Mouse (Mus musculus): ENCODE results near the gene Myo1a. TPM values are rescaled to one million over a fixed set of nuclear protein-coding genes. Genes with fewer than 3 reads are reported as not detected.

Gene Myo1a
- polyA plus RNA-seq, 1 experiment from 2014 or later: 0.08 TPM

GRCm38 (mm10) chr10:127667269-127668092, 37.5 kb upstream of the Myo1a start:
- Histone ChIP-seq H3K4me1 (ENCODE audit: insufficient read depth, low read depth, low read length) (peaks cover 28% of the 10 kb centered on the region), H3K27me3 (replicated peaks; ENCODE audit: insufficient read depth, low read length) (no peaks in the 10 kb centered on the region), H3K9me3 (ENCODE audit: low read length) (no peaks in the 10 kb centered on the region), H3K4me3 (ENCODE audit: low read depth, low read length) (peak overlapping the region; percentile 70), H3K4me2 (replicated peaks; ENCODE audit: low read depth, low read length) (peak overlapping the region; percentile 85), H3K9ac (replicated peaks; ENCODE audit: low read depth) (peak overlapping the region; percentile 48), H3K36me3 (ENCODE audit: insufficient read depth, low read length) (0 out of 2 replicates have a peak, but pooled peaks cover 5% of the 10 kb centered on the region), H3K27ac (ENCODE audit: low read length) (peak overlapping the region; percentile 99)
- TF ChIP-seq CTCF (IDR thresholded peaks at IDR 0.05): no peak; the same call in 1 of the 2 replicates
- TF ChIP-seq EP300 (IDR thresholded peaks at IDR 0.05): peak; percentile 72
- DNase-seq (ENCODE audit: low spot score) (peak; percentile 98), ATAC-seq (peak; percentile 80)
- WGBS: 2% methylated on average over 35 of the region's 35 CpGs

- peak within 1 kb of the TSS; percentile 99 for H3K27ac ChIP-seq (ENCODE audit: low read length)
- TF ChIP-seq EP300 (IDR thresholded peaks at IDR 0.05) (peak; percentile 39), CTCF (IDR thresholded peaks at IDR 0.05) (peak; percentile 40)
- 2% methylated on average over 39 of the region's 40 CpGs for WGBS
- H3K4me2 ChIP-seq (replicated peaks; ENCODE audit: low read depth, low read length): peak within 1 kb of the TSS; percentile 85
- 0 out of 2 replicates have a peak, but pooled peaks cover 5% of the 10 kb centered on the region for H3K36me3 ChIP-seq (ENCODE audit: insufficient read depth, low read length)
- H3K4me3 ChIP-seq (ENCODE audit: low read depth, low read length): peak within 1 kb of the TSS; percentile 70
- DNase-seq (ENCODE audit: low spot score) (peak; percentile 95), ATAC-seq (peak; percentile 68)
- H3K9ac ChIP-seq (replicated peaks; ENCODE audit: low read depth): peak within 1 kb of the TSS; percentile 48
- no peaks in the 10 kb centered on the region for H3K9me3 ChIP-seq (ENCODE audit: low read length)
- H3K27me3 ChIP-seq (replicated peaks; ENCODE audit: insufficient read depth, low read length): no peaks in the 10 kb centered on the region
- peaks cover 21% of the 10 kb centered on the region for H3K4me1 ChIP-seq (ENCODE audit: insufficient read depth, low read depth, low read length)
These were observed 36.6 kb upstream of the Myo1a start, which contains the start of gene Nab2 for GRCm38 (mm10) chr10:127668093-127669050. Nab2 (minus strand) TSS chr10:127668568.

- H3K36me3 ChIP-seq (ENCODE audit: insufficient read depth, low read length): 0 out of 2 replicates have a peak, but pooled peaks cover under 1% of the 10 kb centered on the region
- peak overlapping the region; percentile 85 for H3K4me2 ChIP-seq (replicated peaks; ENCODE audit: low read depth, low read length)
- H3K4me1 ChIP-seq (ENCODE audit: insufficient read depth, low read depth, low read length): peaks cover 16% of the 10 kb centered on the region; the same call in 1 of the 2 replicates
- DNase-seq (ENCODE audit: low spot score) (peak; percentile 64), ATAC-seq (no peak)
- H3K9ac ChIP-seq (replicated peaks; ENCODE audit: low read depth): no peak overlapping the region
- 9% methylated on average over 7 of the region's 7 CpGs for WGBS
- TF ChIP-seq EP300 (IDR thresholded peaks at IDR 0.05) (no peak), CTCF (IDR thresholded peaks at IDR 0.05) (no peak)
- peak overlapping the region; percentile 99 for H3K27ac ChIP-seq (ENCODE audit: low read length)
- H3K4me3 ChIP-seq (ENCODE audit: low read depth, low read length): peak overlapping the region; percentile 70
- no peaks in the 10 kb centered on the region for H3K27me3 ChIP-seq (replicated peaks; ENCODE audit: insufficient read depth, low read length)
- no peaks in the 10 kb centered on the region for H3K9me3 ChIP-seq (ENCODE audit: low read length)
These were observed 35.8 kb upstream of the Myo1a start for GRCm38 (mm10) chr10:127669170-127669569.

GRCm38 (mm10) chr10:127670185-127670584, 34.8 kb upstream of the Myo1a start:
- no peak; the same call in 1 of the 2 replicates for TF ChIP-seq CTCF (IDR thresholded peaks at IDR 0.05)
- no peak for TF ChIP-seq EP300 (IDR thresholded peaks at IDR 0.05)
- ATAC-seq (no peak), DNase-seq (ENCODE audit: low spot score) (no peak)
- WGBS: 64% methylated on average over 2 of the region's 2 CpGs
- no peak overlapping the region for H3K27ac ChIP-seq (ENCODE audit: low read length)
- H3K36me3 ChIP-seq (ENCODE audit: insufficient read depth, low read length): no peaks in the 10 kb centered on the region
- no peak overlapping the region for H3K9ac ChIP-seq (replicated peaks; ENCODE audit: low read depth)
- H3K27me3 ChIP-seq (replicated peaks; ENCODE audit: insufficient read depth, low read length): no peaks in the 10 kb centered on the region
- no peak overlapping the region for H3K4me3 ChIP-seq (ENCODE audit: low read depth, low read length)
- no peaks in the 10 kb centered on the region for H3K9me3 ChIP-seq (ENCODE audit: low read length)
- H3K4me1 ChIP-seq (ENCODE audit: insufficient read depth, low read depth, low read length): peaks cover 9% of the 10 kb centered on the region; the same call in 1 of the 2 replicates
- H3K4me2 ChIP-seq (replicated peaks; ENCODE audit: low read depth, low read length): no peak overlapping the region

GRCm38 (mm10) chr10:127671276-127671675, 33.7 kb upstream of the Myo1a start:
- H3K4me3 ChIP-seq (ENCODE audit: low read depth, low read length): no peak overlapping the region
- WGBS: 40% methylated on average over 2 of the region's 2 CpGs
- H3K9ac ChIP-seq (replicated peaks; ENCODE audit: low read depth): no peak overlapping the region
- H3K36me3 ChIP-seq (ENCODE audit: insufficient read depth, low read length): no peaks in the 10 kb centered on the region
- TF ChIP-seq CTCF (IDR thresholded peaks at IDR 0.05) (peak; percentile 75), EP300 (IDR thresholded peaks at IDR 0.05) (no peak)
- no peaks in the 10 kb centered on the region for H3K9me3 ChIP-seq (ENCODE audit: low read length)
- ATAC-seq (no peak), DNase-seq (ENCODE audit: low spot score) (no peak)
- no peaks in the 10 kb centered on the region for H3K27me3 ChIP-seq (replicated peaks; ENCODE audit: insufficient read depth, low read length)
- peaks cover 5% of the 10 kb centered on the region; the same call in 1 of the 2 replicates for H3K4me1 ChIP-seq (ENCODE audit: insufficient read depth, low read depth, low read length)
- no peak overlapping the region for H3K4me2 ChIP-seq (replicated peaks; ENCODE audit: low read depth, low read length)
- no peak overlapping the region for H3K27ac ChIP-seq (ENCODE audit: low read length)
